Mouse (Mus musculus) kidney, adult 2 months (tissue): ENCODE measurements around the gene Ccpg1. TPM values are rescaled to one million over a fixed set of nuclear protein-coding genes. Genes with fewer than 3 reads are reported as not detected.

Experiments used
- DNase-seq: peaks from one replicate; pipeline ENCODE4 v3.0.0; 2021
- H3K27ac ChIP-seq: fragments of 200-500 bp; 2 replicates; pipeline ENCODE4 v1.5.1; 2012; ENCODE audit warnings: low read depth, low read length, control low read depth, inconsistent platforms; ENCODE audit not compliant: insufficient read depth
- H3K27me3 ChIP-seq: fragments of 200-500 bp; replicated peaks from 2 replicates; pipeline ENCODE4 v1.6.1; 2012; ENCODE audit warnings: mild to moderate bottlenecking, moderate library complexity, low read length, inconsistent platforms; ENCODE audit not compliant: control insufficient read depth, insufficient read depth
- H3K36me3 ChIP-seq: fragments of 200-500 bp; 2 replicates; pipeline ENCODE4 v1.6.1; 2012; ENCODE audit warnings: mild to moderate bottlenecking, moderate library complexity, low read length, inconsistent platforms; ENCODE audit not compliant: control insufficient read depth, insufficient read depth
- H3K4me1 ChIP-seq: fragments of 200-500 bp; 2 replicates; pipeline ENCODE4 v1.6.1; 2011; ENCODE audit warnings: low read length; ENCODE audit not compliant: control insufficient read depth, insufficient read depth
- H3K4me3 ChIP-seq: fragments of 200-500 bp; 2 replicates; pipeline ENCODE4 v1.5.1; 2011; ENCODE audit warnings: mild to moderate bottlenecking, low read depth, low read length, control low read depth; ENCODE audit not compliant: insufficient read depth
- CTCF ChIP-seq: fragments of 200-500 bp; conservative IDR thresholded peaks from 2 replicates; pipeline ENCODE4 v1.5.1; 2011; ENCODE audit warnings: low read depth, mild to moderate bottlenecking, control low read depth, low read length, moderate library complexity, mixed read lengths; ENCODE audit not compliant: insufficient read depth, insufficient read length
- POLR2A ChIP-seq: fragments of 200-500 bp; IDR thresholded peaks from one replicate; pipeline ENCODE4 v1.6.1; 2011; ENCODE audit warnings: low read depth, low read length, control low read depth
- WGBS: fragments of 180-500 bp; shearing (Covaris S2); methylation state at CpG from one replicate; pipeline ENCODE4 v1.1.7; 2018; 5-methylcytosine and 5-hydroxymethylcytosine counted together
- polyA plus RNA-seq: library from polyadenylated mRNA; depleted of rRNA; stranded (reverse); fragments of >200 nt; gene quantifications from 2 replicates; pipeline ENCODE4 v1.2.3, GENCODE M21; 2012

Ccpg1 gene
- polyA plus RNA-seq, 1 experiment: 30.2 TPM

- Histone ChIP-seq H3K4me1 (peaks cover under 1% of the 10 kb centered on the region; the same call in 1 of the 2 replicates), H3K36me3 (no peaks in the 10 kb centered on the region; the same call in 1 of the 2 replicates), H3K27me3 (no peaks in the 10 kb centered on the region), H3K27ac (no peak overlapping the region), H3K4me3 (no peak overlapping the region)
- TF ChIP-seq POLR2A: no peak
- TF ChIP-seq CTCF: no peak
- no peak for DNase-seq
Observed at GRCm38 (mm10) chr9:72996167-72996566, 10.9 kb downstream of the Ccpg1 start.

GRCm38 (mm10) chr9:72996806-72997205 is 11.6 kb downstream of the Ccpg1 start:
- no peaks in the 10 kb centered on the region for H3K27me3 ChIP-seq
- no peak for DNase-seq
- H3K36me3 ChIP-seq: no peaks in the 10 kb centered on the region; the same call in 1 of the 2 replicates
- no peak overlapping the region for H3K4me3 ChIP-seq
- 80% methylated on average over 7 of the region's 7 CpGs for WGBS
- H3K27ac ChIP-seq: no peak overlapping the region
- H3K4me1 ChIP-seq: no peaks in the 10 kb centered on the region
- TF ChIP-seq POLR2A: no peak
- no peak for TF ChIP-seq CTCF

GRCm38 (mm10) chr9:73000487-73000886 is 15.3 kb downstream of the Ccpg1 start:
- Histone ChIP-seq H3K27ac (no peak overlapping the region), H3K27me3 (no peaks in the 10 kb centered on the region), H3K4me1 (no peaks in the 10 kb centered on the region), H3K36me3 (no peaks in the 10 kb centered on the region; the same call in none of the 2 replicates), H3K4me3 (no peak overlapping the region)
- no peak for DNase-seq
- WGBS: 63% methylated on average over 2 of the region's 2 CpGs
- TF ChIP-seq CTCF: 0 out of 2 replicates have a peak, but pooled peaks have one; percentile 17
- TF ChIP-seq POLR2A: no peak

- DNase-seq: no peak
- peaks cover 2% of the 10 kb centered on the region for H3K36me3 ChIP-seq
- H3K4me1 ChIP-seq: no peaks in the 10 kb centered on the region
- no peak overlapping the region for H3K4me3 ChIP-seq
- 86% methylated on average over 13 of the region's 13 CpGs for WGBS
- H3K27ac ChIP-seq: no peak overlapping the region
- TF ChIP-seq CTCF (no peak), POLR2A (no peak)
- no peaks in the 10 kb centered on the region for H3K27me3 ChIP-seq
Observed at GRCm38 (mm10) chr9:73001314-73002011, 16.2 kb downstream of the Ccpg1 start.

- Histone ChIP-seq H3K4me3 (no peak overlapping the region), H3K27me3 (no peaks in the 10 kb centered on the region), H3K36me3 (peaks cover 4% of the 10 kb centered on the region), H3K27ac (no peak overlapping the region), H3K4me1 (no peaks in the 10 kb centered on the region)
- peak; percentile 19 for DNase-seq
- 47% methylated on average over 3 of the region's 3 CpGs for WGBS
- TF ChIP-seq POLR2A: no peak
- TF ChIP-seq CTCF: no peak
Observed at GRCm38 (mm10) chr9:73002177-73002576, 16.9 kb downstream of the Ccpg1 start.

GRCm38 (mm10) chr9:73004076-73004475 is 18.8 kb downstream of the Ccpg1 start:
- Histone ChIP-seq H3K27me3 (no peaks in the 10 kb centered on the region), H3K4me1 (no peaks in the 10 kb centered on the region), H3K4me3 (no peak overlapping the region), H3K27ac (no peak overlapping the region), H3K36me3 (peaks cover 4% of the 10 kb centered on the region)
- TF ChIP-seq POLR2A: no peak
- DNase-seq: no peak
- WGBS: 90% methylated on average over 8 of the region's 8 CpGs

- H3K36me3 ChIP-seq: peaks cover 4% of the 10 kb centered on the region
- H3K27me3 ChIP-seq: no peaks in the 10 kb centered on the region
- WGBS: 82% methylated on average over 6 of the region's 6 CpGs
- TF ChIP-seq POLR2A: no peak
- no peak for TF ChIP-seq CTCF
- no peaks in the 10 kb centered on the region for H3K4me1 ChIP-seq
- H3K4me3 ChIP-seq: no peak overlapping the region
- H3K27ac ChIP-seq: no peak overlapping the region
- no peak for DNase-seq
Observed at GRCm38 (mm10) chr9:73005106-73005505, 19.9 kb downstream of the Ccpg1 start.

GRCm38 (mm10) chr9:73006175-73006574 is 20.9 kb downstream of the Ccpg1 start:
- H3K4me3 ChIP-seq: no peak overlapping the region
- DNase-seq: no peak
- H3K36me3 ChIP-seq: peaks cover 9% of the 10 kb centered on the region
- TF ChIP-seq POLR2A (no peak), CTCF (0 out of 2 replicates have a peak, but pooled peaks have one; percentile 13)
- H3K4me1 ChIP-seq: no peaks in the 10 kb centered on the region
- no peak overlapping the region for H3K27ac ChIP-seq
- H3K27me3 ChIP-seq: no peaks in the 10 kb centered on the region
- 90% methylated on average over 3 of the region's 3 CpGs for WGBS
